Mouse (Mus musculus) lung, embryonic 15.5 days (tissue): Measurements from ENCODE around the gene Srgap2. TPM values are rescaled to one million over a fixed set of nuclear protein-coding genes. Genes with fewer than 3 reads are reported as not detected.
A peak's percentile ranks its signal among the peaks of the same experiment; 100 is the strongest.
"Not testable (repeated sequence)": the region's sequence is repeated elsewhere in the genome, so short reads cannot be mapped to it uniquely, and the experiment has no call there.

Experiments used
- ATAC-seq: fragments of 200-750 bp; cut with Nextera tagmentation; 2 replicates; pipeline ENCODE4 v1.8.0; 2017; ENCODE audit warnings: moderate number of reproducible peaks, borderline replicate concordance; ENCODE audit not compliant: low FRiP score, low TSS enrichment; ENCODE audit errors: extremely low read depth
- H3K27ac ChIP-seq: fragments of 300-500 bp; sonication (generic); 2 replicates; pipeline ENCODE4 v1.5.1; 2015; ENCODE audit warnings: moderate library complexity, mild to moderate bottlenecking, inconsistent platforms
- H3K27me3 ChIP-seq: fragments of 300-500 bp; sonication (generic); 2 replicates; pipeline ENCODE4 v1.6.1; 2015; ENCODE audit warnings: inconsistent platforms
- H3K36me3 ChIP-seq: fragments of 300-500 bp; sonication (generic); 2 replicates; pipeline ENCODE4 v1.6.1; 2015; ENCODE audit warnings: inconsistent platforms
- H3K4me1 ChIP-seq: fragments of 300-500 bp; sonication (generic); 2 replicates; pipeline ENCODE4 v1.6.1; 2015; ENCODE audit warnings: inconsistent platforms
- H3K4me2 ChIP-seq: fragments of 300-500 bp; sonication (generic); 2 replicates; pipeline ENCODE4 v1.6.1; 2015; ENCODE audit warnings: inconsistent platforms, mild to moderate bottlenecking, moderate library complexity
- H3K4me3 ChIP-seq: fragments of 300-500 bp; sonication (generic); 2 replicates; pipeline ENCODE4 v1.5.1; 2015; ENCODE audit warnings: mild to moderate bottlenecking, inconsistent platforms
- H3K9ac ChIP-seq: fragments of 300-500 bp; sonication (generic); 2 replicates; pipeline ENCODE4 v1.6.1; 2015; ENCODE audit warnings: inconsistent platforms
- H3K9me3 ChIP-seq: fragments of 300-500 bp; sonication (generic); 2 replicates; pipeline ENCODE4 v1.6.1; 2016; ENCODE audit warnings: inconsistent platforms
- WGBS: fragments of 180-500 bp; shearing (Covaris S2); methylation state at CpG from one replicate; pipeline ENCODE4 v1.1.7; 2015; 5-methylcytosine and 5-hydroxymethylcytosine counted together
- polyA plus RNA-seq: library from polyadenylated mRNA; unstranded; fragments of >200 nt; fragmentation: Nextera tagmentation; extraction: Ambion mirVana; gene quantifications from 2 replicates; pipeline ENCODE4 v1.2.1, GENCODE M21; 2015

Srgap2 gene
- polyA plus RNA-seq, 1 experiment from 2014 or later = 14.1 TPM

GRCm38 (mm10) chr1:131274725-131275539 is 252.2 kb downstream of the Srgap2 start:
- Histone ChIP-seq H3K4me1 (peaks cover 21% of the 10 kb centered on the region), H3K4me2 (peak overlapping the region; percentile 23; the same call in 1 of the 2 replicates), H3K27me3 (no peaks in the 10 kb centered on the region), H3K9ac (no peak overlapping the region), H3K4me3 (no peak overlapping the region), H3K36me3 (no peaks in the 10 kb centered on the region), H3K27ac (no peak overlapping the region), H3K9me3 (no peaks in the 10 kb centered on the region)
- no peak for ATAC-seq
- WGBS = 29% methylated on average over 22 of the region's 22 CpGs

GRCm38 (mm10) chr1:131269797-131270578 is 257.2 kb downstream of the Srgap2 start:
- no peak overlapping the region for H3K4me2 ChIP-seq
- WGBS = 30% methylated on average over 22 of the region's 22 CpGs
- no peak; the same call in 1 of the 2 replicates for ATAC-seq

GRCm38 (mm10) chr1:131268776-131269175 is 258.4 kb downstream of the Srgap2 start:
- Histone ChIP-seq H3K4me3 (no peak overlapping the region), H3K4me2 (no peak overlapping the region), H3K9me3 (no peaks in the 10 kb centered on the region), H3K27ac (no peak overlapping the region), H3K9ac (no peak overlapping the region), H3K36me3 (no peaks in the 10 kb centered on the region), H3K4me1 (0 out of 2 replicates have a peak, but pooled peaks cover 2% of the 10 kb centered on the region), H3K27me3 (no peaks in the 10 kb centered on the region)
- 73% methylated on average over 10 of the region's 10 CpGs for WGBS
- no peak for ATAC-seq

More at GRCm38 (mm10) chr1:131269797-131270578, 257.2 kb downstream of the Srgap2 start:
- Histone ChIP-seq H3K9me3 (no peaks in the 10 kb centered on the region), H3K27ac (no peak overlapping the region), H3K4me3 (no peak overlapping the region), H3K4me1 (peaks cover 5% of the 10 kb centered on the region; the same call in 1 of the 2 replicates), H3K36me3 (no peaks in the 10 kb centered on the region), H3K9ac (no peak overlapping the region), H3K27me3 (no peaks in the 10 kb centered on the region)

- no peak for ATAC-seq
- no peak overlapping the region for H3K4me2 ChIP-seq
- peaks cover 6% of the 10 kb centered on the region; the same call in 1 of the 2 replicates for H3K27me3 ChIP-seq
- no peak overlapping the region for H3K4me3 ChIP-seq
- H3K27ac ChIP-seq = no peak overlapping the region
- H3K4me1 ChIP-seq = 0 out of 2 replicates have a peak, but pooled peaks cover 3% of the 10 kb centered on the region
- no peaks in the 10 kb centered on the region for H3K36me3 ChIP-seq
- WGBS = 56% methylated on average over 12 of the region's 12 CpGs
- H3K9me3 ChIP-seq = no peaks in the 10 kb centered on the region
- H3K9ac ChIP-seq = no peak overlapping the region
Measured at GRCm38 (mm10) chr1:131263905-131264304, 263.2 kb downstream of the Srgap2 start.

GRCm38 (mm10) chr1:131260309-131260656 is 266.9 kb downstream of the Srgap2 start:
- WGBS = 26% methylated on average over 10 of the region's 10 CpGs
- Histone ChIP-seq H3K36me3 (no peaks in the 10 kb centered on the region), H3K4me2 (no peak overlapping the region), H3K9me3 (no peaks in the 10 kb centered on the region), H3K9ac (no peak overlapping the region), H3K4me3 (no peak overlapping the region), H3K4me1 (0 out of 2 replicates have a peak, but pooled peaks cover 3% of the 10 kb centered on the region), H3K27me3 (peaks cover 6% of the 10 kb centered on the region; the same call in 1 of the 2 replicates), H3K27ac (no peak overlapping the region)
- no peak for ATAC-seq

GRCm38 (mm10) chr1:131259632-131260308 is 267.4 kb downstream of the Srgap2 start:
- Histone ChIP-seq H3K4me2 (no peak overlapping the region), H3K27me3 (peaks cover 6% of the 10 kb centered on the region; the same call in 1 of the 2 replicates), H3K36me3 (no peaks in the 10 kb centered on the region), H3K9me3 (no peaks in the 10 kb centered on the region), H3K4me1 (0 out of 2 replicates have a peak, but pooled peaks cover 3% of the 10 kb centered on the region), H3K4me3 (no peak overlapping the region), H3K27ac (no peak overlapping the region), H3K9ac (no peak overlapping the region)
- ATAC-seq = no peak
- WGBS = 68% methylated on average over 10 of the region's 10 CpGs

GRCm38 (mm10) chr1:131257288-131257687 is 269.9 kb downstream of the Srgap2 start:
- no peak overlapping the region for H3K4me2 ChIP-seq
- H3K4me3 ChIP-seq = no peak overlapping the region
- H3K27me3 ChIP-seq = peaks cover 6% of the 10 kb centered on the region; the same call in 1 of the 2 replicates
- H3K27ac ChIP-seq = no peak overlapping the region
- no peak overlapping the region for H3K9ac ChIP-seq
- ATAC-seq = no peak
- peaks cover 4% of the 10 kb centered on the region; the same call in 1 of the 2 replicates for H3K4me1 ChIP-seq
- H3K36me3 ChIP-seq = no peaks in the 10 kb centered on the region
- WGBS = 71% methylated on average over 6 of the region's 6 CpGs
- H3K9me3 ChIP-seq = no peaks in the 10 kb centered on the region

- Histone ChIP-seq H3K4me1 (peaks cover 17% of the 10 kb centered on the region), H3K27ac (peak overlapping the region; percentile 39; the same call in 1 of the 2 replicates)
- not testable (repeated sequence) for H3K9ac ChIP-seq, ATAC-seq, H3K27me3 ChIP-seq, H3K4me3 ChIP-seq, H3K9me3 ChIP-seq, H3K36me3 ChIP-seq, H3K4me2 ChIP-seq
- 64% methylated on average over 7 of the region's 7 CpGs for WGBS
Measured at GRCm38 (mm10) chr1:131252516-131253250, 274.5 kb downstream of the Srgap2 start.

GRCm38 (mm10) chr1:131246433-131247395 is 280.4 kb downstream of the Srgap2 start:
- 4% methylated on average over 7 of the region's 7 CpGs for whole genome bisulfite sequencing
- Histone ChIP-seq H3K4me1 (peaks cover 47% of the 10 kb centered on the region), H3K27me3 (peaks cover 37% of the 10 kb centered on the region), H3K4me2 (peak overlapping the region; percentile 94), H3K27ac (peak overlapping the region; percentile 54), H3K4me3 (peak overlapping the region; percentile 22), H3K9ac (peak overlapping the region; percentile 20; the same call in 1 of the 2 replicates), H3K36me3 (no peaks in the 10 kb centered on the region), H3K9me3 (no peaks in the 10 kb centered on the region)
- peak; percentile 56; the same call in 1 of the 2 replicates for ATAC-seq

- H3K9ac ChIP-seq = peak overlapping the region; percentile 54; the same call in 1 of the 2 replicates
- peaks cover 48% of the 10 kb centered on the region for H3K4me1 ChIP-seq
- no peaks in the 10 kb centered on the region for H3K36me3 ChIP-seq
- H3K9me3 ChIP-seq = no peaks in the 10 kb centered on the region
- ATAC-seq = peak; percentile 37
- WGBS = 9% methylated on average over 9 of the region's 9 CpGs
- 0 out of 2 replicates have a peak overlapping the region, but pooled peaks have one; percentile 54 for H3K27ac ChIP-seq
- H3K4me2 ChIP-seq = peak overlapping the region; percentile 94
- peaks cover 39% of the 10 kb centered on the region for H3K27me3 ChIP-seq
- H3K4me3 ChIP-seq = peak overlapping the region; percentile 60
Measured at GRCm38 (mm10) chr1:131245926-131246325, 281.2 kb downstream of the Srgap2 start.
